Mouse (Mus musculus): ENCODE measurements at regions not wholly inside any gene's neighbourhood (a gene's known extent, or its start where the extent isn't known, plus 50 kb on each side); places are given as distances from the start of the nearest gene placed in this dataset.

GRCm38 (mm10) chr10:125892122-125892521, 73.8 kb upstream of the Lrig3 start:
- TF ChIP-seq CTCF (IDR thresholded peaks at IDR 0.05; ENCODE audit: control insufficient read depth, insufficient read depth, insufficient replicate concordance, low read depth, low read length) (no peak), POLR2A (IDR thresholded peaks at IDR 0.05; ENCODE audit: control insufficient read depth, low read depth, low read length) (no peak)
- Histone ChIP-seq H3K36me3 (ENCODE audit: control insufficient read depth, insufficient read depth, low read length) (no peaks in the 10 kb centered on the region), H3K4me1 (ENCODE audit: control insufficient read depth, insufficient read depth, low read length) (no peaks in the 10 kb centered on the region), H3K27ac (ENCODE audit: control insufficient read depth, insufficient read depth, low read depth, low read length) (no peak overlapping the region), H3K27me3 (ENCODE audit: control insufficient read depth, insufficient read depth, low read length) (no peaks in the 10 kb centered on the region), H3K4me3 (ENCODE audit: control insufficient read depth, low read depth, low read length) (no peak overlapping the region)

GRCm38 (mm10) chr10:125895744-125896482, 70.1 kb upstream of the Lrig3 start:
- no peaks in the 10 kb centered on the region for H3K4me1 ChIP-seq (ENCODE audit: control insufficient read depth, insufficient read depth, low read length)
- H3K36me3 ChIP-seq (ENCODE audit: control insufficient read depth, insufficient read depth, low read length) = no peaks in the 10 kb centered on the region
- H3K4me3 ChIP-seq (ENCODE audit: control insufficient read depth, low read depth, low read length) = no peak overlapping the region
- no peaks in the 10 kb centered on the region for H3K27me3 ChIP-seq (ENCODE audit: control insufficient read depth, insufficient read depth, low read length)
- H3K27ac ChIP-seq (ENCODE audit: control insufficient read depth, insufficient read depth, low read depth, low read length) = no peak overlapping the region
- no peak for TF ChIP-seq CTCF (IDR thresholded peaks at IDR 0.05; ENCODE audit: control insufficient read depth, insufficient read depth, insufficient replicate concordance, low read depth, low read length)
- no peak for TF ChIP-seq POLR2A (IDR thresholded peaks at IDR 0.05; ENCODE audit: control insufficient read depth, low read depth, low read length)

- Histone ChIP-seq H3K4me1 (ENCODE audit: control insufficient read depth, insufficient read depth, low read length) (no peaks in the 10 kb centered on the region), H3K36me3 (ENCODE audit: control insufficient read depth, insufficient read depth, low read length) (no peaks in the 10 kb centered on the region), H3K27ac (ENCODE audit: control insufficient read depth, insufficient read depth, low read depth, low read length) (no peak overlapping the region), H3K4me3 (ENCODE audit: control insufficient read depth, low read depth, low read length) (no peak overlapping the region), H3K27me3 (ENCODE audit: control insufficient read depth, insufficient read depth, low read length) (no peaks in the 10 kb centered on the region)
- no peak for TF ChIP-seq CTCF (IDR thresholded peaks at IDR 0.05; ENCODE audit: control insufficient read depth, insufficient read depth, insufficient replicate concordance, low read depth, low read length)
- no peak for TF ChIP-seq POLR2A (IDR thresholded peaks at IDR 0.05; ENCODE audit: control insufficient read depth, low read depth, low read length)
Observed at GRCm38 (mm10) chr10:125896646-125897045, 69.3 kb upstream of the Lrig3 start.

GRCm38 (mm10) chr10:125899504-125899903, 66.5 kb upstream of the Lrig3 start:
- no peaks in the 10 kb centered on the region for H3K36me3 ChIP-seq (ENCODE audit: control insufficient read depth, insufficient read depth, low read length)
- no peak overlapping the region for H3K4me3 ChIP-seq (ENCODE audit: control insufficient read depth, low read depth, low read length)
- no peaks in the 10 kb centered on the region for H3K27me3 ChIP-seq (ENCODE audit: control insufficient read depth, insufficient read depth, low read length)
- H3K4me1 ChIP-seq (ENCODE audit: control insufficient read depth, insufficient read depth, low read length) = no peaks in the 10 kb centered on the region
- no peak for TF ChIP-seq POLR2A (IDR thresholded peaks at IDR 0.05; ENCODE audit: control insufficient read depth, low read depth, low read length)
- TF ChIP-seq CTCF (IDR thresholded peaks at IDR 0.05; ENCODE audit: control insufficient read depth, insufficient read depth, insufficient replicate concordance, low read depth, low read length) = no peak
- no peak overlapping the region for H3K27ac ChIP-seq (ENCODE audit: control insufficient read depth, insufficient read depth, low read depth, low read length)

GRCm38 (mm10) chr10:125900562-125900961, 65.4 kb upstream of the Lrig3 start:
- no peaks in the 10 kb centered on the region for H3K27me3 ChIP-seq (ENCODE audit: control insufficient read depth, insufficient read depth, low read length)
- peak overlapping the region; percentile 15; the same call in 1 of the 2 replicates for H3K4me3 ChIP-seq (ENCODE audit: control insufficient read depth, low read depth, low read length)
- H3K4me1 ChIP-seq (ENCODE audit: control insufficient read depth, insufficient read depth, low read length) = no peaks in the 10 kb centered on the region
- no peak overlapping the region for H3K27ac ChIP-seq (ENCODE audit: control insufficient read depth, insufficient read depth, low read depth, low read length)
- H3K36me3 ChIP-seq (ENCODE audit: control insufficient read depth, insufficient read depth, low read length) = no peaks in the 10 kb centered on the region
- TF ChIP-seq CTCF (IDR thresholded peaks at IDR 0.05; ENCODE audit: control insufficient read depth, insufficient read depth, insufficient replicate concordance, low read depth, low read length) = no peak
- TF ChIP-seq POLR2A (IDR thresholded peaks at IDR 0.05; ENCODE audit: control insufficient read depth, low read depth, low read length) = no peak

- Histone ChIP-seq H3K27ac (ENCODE audit: control insufficient read depth, insufficient read depth, low read depth, low read length) (no peak overlapping the region), H3K4me1 (ENCODE audit: control insufficient read depth, insufficient read depth, low read length) (no peaks in the 10 kb centered on the region), H3K36me3 (ENCODE audit: control insufficient read depth, insufficient read depth, low read length) (no peaks in the 10 kb centered on the region), H3K27me3 (ENCODE audit: control insufficient read depth, insufficient read depth, low read length) (no peaks in the 10 kb centered on the region), H3K4me3 (ENCODE audit: control insufficient read depth, low read depth, low read length) (no peak overlapping the region)
- TF ChIP-seq POLR2A (IDR thresholded peaks at IDR 0.05; ENCODE audit: control insufficient read depth, low read depth, low read length) (no peak), CTCF (IDR thresholded peaks at IDR 0.05; ENCODE audit: control insufficient read depth, insufficient read depth, insufficient replicate concordance, low read depth, low read length) (no peak)
Observed at GRCm38 (mm10) chr10:125902668-125903067, 63.3 kb upstream of the Lrig3 start.

GRCm38 (mm10) chr10:125912207-125912606, 53.8 kb upstream of the Lrig3 start:
- Histone ChIP-seq H3K36me3 (ENCODE audit: control insufficient read depth, insufficient read depth, low read length) (no peaks in the 10 kb centered on the region), H3K4me3 (ENCODE audit: control insufficient read depth, low read depth, low read length) (no peak overlapping the region)
- TF ChIP-seq POLR2A (IDR thresholded peaks at IDR 0.05; ENCODE audit: control insufficient read depth, low read depth, low read length) = no peak
- no peak for TF ChIP-seq CTCF (IDR thresholded peaks at IDR 0.05; ENCODE audit: control insufficient read depth, insufficient read depth, insufficient replicate concordance, low read depth, low read length)

More at GRCm38 (mm10) chr10:125912207-125912606, 53.8 kb upstream of the Lrig3 start:
- H3K27ac ChIP-seq (ENCODE audit: control insufficient read depth, insufficient read depth, low read depth, low read length) = no peak overlapping the region
- H3K4me1 ChIP-seq (ENCODE audit: control insufficient read depth, insufficient read depth, low read length) = no peaks in the 10 kb centered on the region
- no peaks in the 10 kb centered on the region for H3K27me3 ChIP-seq (ENCODE audit: control insufficient read depth, insufficient read depth, low read length)

Measured in testis, adult 2 months (tissue).